Mouse (Mus musculus) erythroblast, embryonic 14.5 days (primary cell): ENCODE measurements around the gene Prss46.

ENCODE experiments used
- GATA1 ChIP-seq: IDR thresholded peaks from 2 replicates; pipeline ENCODE4 v1.6.1; 2012; ENCODE audit warnings: low read length, inconsistent platforms, mixed read lengths
- TAL1 ChIP-seq: IDR thresholded peaks from 3 replicates; pipeline ENCODE4 v1.6.1; 2012; ENCODE audit warnings: low read length, inconsistent platforms, mixed read lengths

DNA sequence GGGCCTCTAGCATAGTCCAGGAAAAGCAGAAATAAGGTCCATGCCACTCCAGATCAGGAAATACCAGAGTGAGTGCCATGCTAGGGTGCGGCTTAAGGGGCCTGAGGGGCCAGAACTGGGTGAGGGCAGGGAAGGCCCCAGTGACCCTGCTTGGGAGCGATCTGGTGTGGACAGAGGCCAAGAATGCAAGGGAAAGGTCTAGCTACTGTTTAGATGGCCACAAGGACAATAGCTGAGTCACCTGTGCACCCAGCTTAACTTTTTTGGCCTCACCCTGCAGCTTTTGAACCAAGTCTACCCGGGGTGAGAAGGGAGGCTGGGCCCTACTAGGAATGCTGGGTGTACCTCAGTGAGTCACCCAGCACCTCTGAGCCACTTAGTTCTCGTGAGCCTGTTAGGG lies 36.5 kb downstream of the Prss46 start:
- TF ChIP-seq GATA1 (no peak), TAL1 (no peak)
